Mouse (Mus musculus) neural tube, embryonic 14.5 days (tissue): Measurements from ENCODE around the gene Cxcl17. TPM values are rescaled to one million over a fixed set of nuclear protein-coding genes. Genes with fewer than 3 reads are reported as not detected.

Experiments
- ATAC-seq: fragments of 200-750 bp; cut with Nextera tagmentation; 2 replicates; pipeline ENCODE4 v1.8.0; 2017; ENCODE audit warnings: low read depth, mild to moderate bottlenecking, moderate TSS enrichment, moderate library complexity
- H3K27ac ChIP-seq: fragments of 300-500 bp; sonication (generic); 2 replicates; pipeline ENCODE4 v1.5.1; 2014; ENCODE audit warnings: low read depth, mild to moderate bottlenecking, control low read depth, low read length, moderate library complexity, mixed read lengths
- H3K27me3 ChIP-seq: fragments of 300-500 bp; sonication (generic); 2 replicates; pipeline ENCODE4 v1.6.1; 2014; ENCODE audit warnings: low read length; ENCODE audit not compliant: control insufficient read depth, insufficient read depth
- H3K36me3 ChIP-seq: fragments of 300-500 bp; sonication (generic); 2 replicates; pipeline ENCODE4 v1.6.1; 2014; ENCODE audit warnings: low read length, mixed read lengths; ENCODE audit not compliant: control insufficient read depth, insufficient read depth
- H3K4me1 ChIP-seq: fragments of 300-500 bp; sonication (generic); 2 replicates; pipeline ENCODE4 v1.6.1; 2014; ENCODE audit warnings: low read length; ENCODE audit not compliant: control insufficient read depth, insufficient read depth
- H3K4me2 ChIP-seq: fragments of 300-500 bp; sonication (generic); 2 replicates; pipeline ENCODE4 v1.6.1; 2014; ENCODE audit warnings: mild to moderate bottlenecking, low read depth, low read length, control low read depth
- H3K4me3 ChIP-seq: fragments of 300-500 bp; sonication (generic); 2 replicates; pipeline ENCODE4 v1.5.1; 2014; ENCODE audit warnings: low read depth, low read length, control low read depth, mixed read lengths
- H3K9ac ChIP-seq: fragments of 300-500 bp; sonication (generic); replicated peaks from 2 replicates; pipeline ENCODE4 v1.6.1; 2014; ENCODE audit warnings: low read depth, mild to moderate bottlenecking, control low read depth, low read length, mixed read lengths
- H3K9me3 ChIP-seq: fragments of 300-500 bp; sonication (generic); 2 replicates; pipeline ENCODE4 v1.6.1; 2016; ENCODE audit warnings: low read length; ENCODE audit not compliant: control insufficient read depth
- WGBS: fragments of 180-500 bp; shearing (Covaris S2); extraction: QIAGEN DNeasy Blood & Tissue Kit; methylation state at CpG from one replicate; pipeline ENCODE4 v1.1.7; 2014; 5-methylcytosine and 5-hydroxymethylcytosine counted together
- polyA plus RNA-seq: library from polyadenylated mRNA; unstranded; fragments of >200 nt; fragmentation: Nextera tagmentation; extraction: Ambion mirVana; gene quantifications from 2 replicates; pipeline ENCODE4 v1.2.1, GENCODE M21; 2014

The Cxcl17 gene
- polyA plus RNA-seq, 1 experiment from 2014 or later: 0.66 TPM

DNA sequence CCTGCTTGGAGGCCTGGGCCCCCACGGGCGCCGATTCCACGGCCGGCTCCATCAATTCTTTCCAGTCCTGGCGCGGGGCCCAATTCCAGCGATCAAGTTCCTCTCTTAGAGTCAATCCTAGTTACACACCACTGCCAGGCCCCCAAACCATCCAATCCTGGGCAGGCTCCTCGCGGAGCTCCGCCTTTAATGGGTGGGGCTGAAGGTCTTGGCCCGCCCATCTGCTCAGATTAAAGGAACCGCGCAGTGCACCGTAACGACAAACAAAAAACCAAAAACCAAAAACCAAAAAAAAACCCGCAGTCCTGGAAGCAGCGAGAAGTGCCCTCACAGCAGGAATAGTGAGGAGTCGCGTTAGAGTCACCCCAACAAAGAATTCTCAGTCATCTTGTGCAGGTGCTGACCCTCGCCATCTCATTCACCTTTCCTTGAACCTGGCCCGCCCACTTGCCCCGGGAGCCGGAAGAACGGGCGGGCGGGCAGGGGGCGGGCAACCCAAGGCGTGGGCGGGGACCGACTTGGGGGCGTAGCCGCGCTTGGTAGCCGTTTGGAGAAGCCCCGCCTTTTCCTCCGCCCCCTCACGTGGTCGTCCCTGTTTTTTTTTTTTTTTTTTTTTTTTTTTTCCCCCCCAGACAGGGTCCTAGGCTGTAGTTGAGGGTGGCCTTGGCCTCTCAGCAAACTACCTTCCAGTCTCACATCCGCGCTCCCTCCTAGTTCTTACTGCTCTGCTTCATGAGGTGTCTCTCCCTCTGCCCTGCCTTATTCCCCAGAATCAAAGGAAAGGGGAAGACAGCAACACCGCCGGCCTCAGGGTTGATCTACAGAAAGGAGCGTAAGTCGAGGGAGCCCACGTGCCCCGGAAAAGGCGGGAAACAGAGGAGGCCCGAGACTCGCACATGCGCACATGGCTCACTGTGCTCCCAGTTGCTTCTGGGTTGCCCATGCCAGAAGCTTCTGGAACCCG, 16.8 kb downstream of the Cxcl17 start:
- Histone ChIP-seq H3K4me3 (peak overlapping the region; percentile 43), H3K27me3 (no peaks in the 10 kb centered on the region), H3K9me3 (no peaks in the 10 kb centered on the region), H3K9ac (peak overlapping the region; percentile 50), H3K4me1 (peaks cover 23% of the 10 kb centered on the region), H3K4me2 (peak overlapping the region; percentile 72), H3K36me3 (no peaks in the 10 kb centered on the region), H3K27ac (peak overlapping the region; percentile 55)
- peak; percentile 97 for ATAC-seq
- WGBS: 5% methylated on average over 51 of the region's 52 CpGs

GRCm38 (mm10) chr7:25395186-25395557, 17.5 kb downstream of the Cxcl17 start:
- peak; percentile 69 for ATAC-seq
- Histone ChIP-seq H3K36me3 (no peaks in the 10 kb centered on the region), H3K4me3 (peak overlapping the region; percentile 43), H3K4me1 (peaks cover 26% of the 10 kb centered on the region), H3K27me3 (no peaks in the 10 kb centered on the region), H3K27ac (peak overlapping the region; percentile 55), H3K9ac (peak overlapping the region; percentile 50), H3K9me3 (no peaks in the 10 kb centered on the region), H3K4me2 (peak overlapping the region; percentile 72)
- WGBS: 2% methylated on average over 22 of the region's 22 CpGs

GRCm38 (mm10) chr7:25394754-25395153, 17.9 kb downstream of the Cxcl17 start:
- ATAC-seq: no peak
- H3K9me3 ChIP-seq: no peaks in the 10 kb centered on the region
- no peaks in the 10 kb centered on the region for H3K36me3 ChIP-seq
- peak overlapping the region; percentile 43 for H3K4me3 ChIP-seq
- no peaks in the 10 kb centered on the region for H3K27me3 ChIP-seq
- H3K4me2 ChIP-seq: peak overlapping the region; percentile 72
- peak overlapping the region; percentile 50 for H3K9ac ChIP-seq
- H3K27ac ChIP-seq: peak overlapping the region; percentile 55; the same call in 1 of the 2 replicates
- H3K4me1 ChIP-seq: peaks cover 30% of the 10 kb centered on the region
- WGBS: 12% methylated on average over 7 of the region's 7 CpGs

DNA sequence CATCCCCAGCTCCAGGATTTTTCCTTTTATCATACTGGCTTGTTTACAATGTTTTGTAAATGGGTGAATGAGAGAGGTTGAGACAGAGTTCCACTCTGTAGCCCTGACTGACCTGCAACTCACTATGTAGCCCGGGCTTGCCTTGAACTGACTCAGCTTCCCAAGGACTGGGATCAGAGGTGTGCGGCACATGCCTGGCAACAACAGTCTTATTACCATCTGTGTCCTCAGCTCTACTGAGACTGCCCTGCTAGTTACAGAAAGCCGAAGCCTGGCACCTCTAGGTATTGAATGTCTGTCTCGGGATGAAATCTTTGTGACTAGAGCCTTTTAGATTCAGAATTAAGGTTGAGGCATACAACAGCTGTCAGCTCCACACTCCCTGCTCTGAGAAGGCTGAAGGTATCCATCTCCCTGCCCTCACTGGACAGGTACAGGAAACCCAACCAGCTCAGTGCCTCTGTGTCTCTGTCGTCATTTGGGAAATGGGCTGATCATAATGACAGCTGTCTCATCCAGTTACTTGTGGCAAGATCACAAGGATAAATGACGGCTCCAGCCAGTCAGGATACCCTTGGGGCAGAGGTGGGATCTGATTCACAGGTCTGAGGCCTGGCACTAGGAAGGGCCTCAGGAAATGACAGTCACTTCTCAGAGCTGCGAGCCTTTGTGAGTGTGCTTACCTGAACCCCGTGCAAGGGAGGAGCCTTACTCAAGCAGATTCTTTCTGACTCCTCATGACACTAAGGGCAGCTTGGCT, 19.1 kb downstream of the Cxcl17 start:
- no peak for ATAC-seq
- H3K4me3 ChIP-seq: peak overlapping the region; percentile 43
- peak overlapping the region; percentile 50; the same call in 1 of the 2 replicates for H3K9ac ChIP-seq
- H3K4me2 ChIP-seq: peak overlapping the region; percentile 72
- H3K36me3 ChIP-seq: no peaks in the 10 kb centered on the region
- no peak overlapping the region for H3K27ac ChIP-seq
- H3K9me3 ChIP-seq: no peaks in the 10 kb centered on the region
- H3K4me1 ChIP-seq: peaks cover 30% of the 10 kb centered on the region
- WGBS: 74% methylated on average over 8 of the region's 8 CpGs
- no peaks in the 10 kb centered on the region for H3K27me3 ChIP-seq

- Histone ChIP-seq H3K36me3 (peaks cover 7% of the 10 kb centered on the region; the same call in 1 of the 2 replicates), H3K4me1 (peaks cover 30% of the 10 kb centered on the region), H3K27ac (no peak overlapping the region), H3K4me2 (no peak overlapping the region), H3K27me3 (no peaks in the 10 kb centered on the region), H3K4me3 (no peak overlapping the region), H3K9me3 (no peaks in the 10 kb centered on the region), H3K9ac (no peak overlapping the region)
- WGBS: 49% methylated on average over 7 of the region's 7 CpGs
- ATAC-seq: no peak
Measured at GRCm38 (mm10) chr7:25392851-25393250, 19.8 kb downstream of the Cxcl17 start.

DNA sequence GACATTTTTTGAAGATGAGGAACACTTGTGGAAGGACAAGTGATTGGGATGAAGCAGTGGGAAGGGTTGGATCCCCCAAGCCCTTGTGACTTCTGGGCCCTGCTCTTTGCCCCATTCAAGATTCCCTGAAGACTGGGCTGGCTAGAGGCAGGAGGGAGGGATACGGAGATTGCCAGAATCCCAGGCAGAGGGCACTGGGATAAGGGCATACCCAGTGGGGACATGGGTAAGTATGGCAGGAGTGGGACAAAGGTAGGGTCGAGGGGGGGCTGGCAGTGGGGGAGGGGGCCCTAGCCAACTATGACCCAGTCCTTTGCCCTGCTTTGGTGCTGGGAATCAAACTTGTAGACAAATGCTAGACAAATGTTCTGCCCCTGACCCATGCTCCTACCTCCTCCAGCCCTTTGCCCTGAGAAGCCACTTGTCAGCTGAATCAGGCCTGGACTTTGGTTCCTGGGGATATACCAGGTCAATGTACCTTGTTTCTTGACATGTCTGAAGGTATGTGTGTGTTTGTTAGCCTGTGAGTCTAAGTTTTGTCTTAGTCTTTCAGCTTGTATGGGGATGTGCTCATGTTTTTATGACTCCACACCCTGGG, 20.7 kb downstream of the Cxcl17 start:
- Histone ChIP-seq H3K27me3 (no peaks in the 10 kb centered on the region), H3K4me2 (no peak overlapping the region), H3K4me1 (peaks cover 30% of the 10 kb centered on the region), H3K36me3 (peaks cover 13% of the 10 kb centered on the region), H3K4me3 (no peak overlapping the region), H3K27ac (no peak overlapping the region), H3K9ac (no peak overlapping the region), H3K9me3 (no peaks in the 10 kb centered on the region)
- ATAC-seq: no peak
- WGBS: 70% methylated on average over 2 of the region's 2 CpGs

- Histone ChIP-seq H3K27me3 (no peaks in the 10 kb centered on the region), H3K4me3 (no peak overlapping the region), H3K9ac (no peak overlapping the region), H3K4me2 (no peak overlapping the region), H3K27ac (no peak overlapping the region), H3K4me1 (peaks cover 26% of the 10 kb centered on the region), H3K9me3 (no peaks in the 10 kb centered on the region), H3K36me3 (peaks cover 13% of the 10 kb centered on the region)
- WGBS: 71% methylated on average over 2 of the region's 2 CpGs
- no peak for ATAC-seq
Measured at GRCm38 (mm10) chr7:25390986-25391385, 21.7 kb downstream of the Cxcl17 start.

- Histone ChIP-seq H3K4me2 (no peak overlapping the region), H3K4me1 (peaks cover 26% of the 10 kb centered on the region), H3K27me3 (no peaks in the 10 kb centered on the region), H3K27ac (no peak overlapping the region), H3K9ac (no peak overlapping the region), H3K9me3 (no peaks in the 10 kb centered on the region), H3K4me3 (no peak overlapping the region), H3K36me3 (peaks cover 19% of the 10 kb centered on the region)
- 50% methylated on average over 8 of the region's 8 CpGs for WGBS
- ATAC-seq: no peak
Measured at GRCm38 (mm10) chr7:25390054-25390770, 22.5 kb downstream of the Cxcl17 start.
